Mouse (Mus musculus): Measurements from ENCODE around the gene Slfn14. TPM values are rescaled to one million over a fixed set of nuclear protein-coding genes. Genes with fewer than 3 reads are reported as not detected.
"Not testable (repeated sequence)": the region's sequence is repeated elsewhere in the genome, so short reads cannot be mapped to it uniquely, and the experiment has no call there.

Slfn14 gene
- total RNA-seq (2022) = not detected

DNA sequence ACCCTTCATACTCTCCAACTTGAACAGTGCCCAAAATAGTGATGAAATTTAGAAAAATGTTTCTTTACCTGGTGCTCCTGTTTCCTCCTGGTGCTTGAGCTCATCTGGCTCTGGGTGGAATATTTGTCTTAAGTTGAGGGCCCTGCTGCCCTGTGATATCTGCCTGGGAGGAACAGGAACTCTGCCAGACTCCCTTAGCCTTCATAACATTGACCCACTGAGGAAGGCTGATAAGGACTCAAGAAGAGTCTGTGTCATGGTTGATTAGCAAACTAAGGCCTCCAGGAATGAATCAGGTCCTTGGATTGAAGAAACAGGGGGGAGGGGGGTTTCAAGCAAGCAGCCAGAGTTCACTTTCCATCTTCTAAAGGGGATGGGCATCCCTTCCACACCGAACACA lies at the start of gene Slfn14:
Gene Slfn14, minus strand, starts transcription at position 161 of the 400 bp plus-strand sequence.
- DNase-seq (ENCODE audit: low spot score in 2 of 2) = no peak

DNA sequence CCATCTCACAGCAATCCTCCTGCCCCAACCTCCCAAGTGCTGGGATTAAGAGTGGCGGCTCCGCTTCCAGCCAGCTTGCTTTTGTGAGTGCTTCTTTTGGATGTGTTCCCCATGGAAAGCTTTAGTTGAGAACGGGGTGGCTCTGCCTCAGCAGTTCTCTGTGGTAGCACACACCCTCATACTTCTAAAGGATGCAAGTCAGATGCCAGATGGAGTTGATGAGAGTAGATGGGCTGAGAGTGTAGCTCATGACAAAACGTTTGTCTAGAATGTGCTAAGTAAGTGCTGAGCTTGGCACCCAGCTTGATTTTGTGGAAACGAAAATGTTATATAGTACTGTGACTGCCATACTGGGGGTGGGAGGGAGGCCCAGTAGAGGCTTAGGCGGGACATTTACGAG lies 49.3 kb upstream of the Slfn14 start:
- no peak for DNase-seq (ENCODE audit: low spot score in 2 of 2)

DNA sequence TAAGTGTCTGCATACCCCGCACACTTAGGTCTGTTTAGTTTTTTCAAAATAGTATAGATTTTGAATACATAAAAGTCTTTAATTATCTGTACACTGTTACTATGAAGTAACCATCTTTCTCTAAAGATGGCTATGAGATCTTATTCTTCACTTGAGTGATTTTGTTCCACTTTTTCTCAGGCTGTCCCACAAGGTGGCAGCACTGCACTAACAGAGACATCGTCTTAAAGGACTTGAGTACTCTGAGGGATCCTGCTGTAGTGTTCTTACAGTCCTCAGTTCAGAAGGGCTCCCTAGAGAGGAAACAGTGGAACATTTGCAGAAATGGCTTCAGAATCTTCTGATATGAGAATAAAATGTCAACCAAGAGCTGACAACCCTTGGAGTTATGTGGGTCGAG lies 40.9 kb upstream of the Slfn14 start:
- DNase-seq (ENCODE audit: low spot score in 2 of 2) = no peak

DNA sequence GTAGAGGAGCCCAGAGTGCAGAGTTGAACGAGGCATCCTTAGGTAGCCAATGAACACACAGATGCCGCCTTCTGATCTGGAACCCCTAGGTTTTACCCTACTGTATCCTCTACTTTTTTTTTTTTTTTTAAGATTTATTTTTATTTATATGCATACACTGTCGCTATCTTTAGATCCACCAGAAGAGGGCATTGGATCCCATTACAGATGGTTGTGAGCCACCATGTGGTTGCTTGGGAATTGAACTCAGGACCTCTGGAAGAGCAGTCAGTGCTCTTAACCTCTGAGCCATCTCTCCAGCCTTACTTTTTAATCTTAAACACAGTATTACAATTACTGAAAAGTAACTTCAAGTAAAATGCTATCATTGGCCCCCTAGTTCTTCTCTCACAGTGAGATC lies 40.2 kb upstream of the Slfn14 start:
- DNase-seq (ENCODE audit: low spot score in 2 of 2) = not testable (repeated sequence)

DNA sequence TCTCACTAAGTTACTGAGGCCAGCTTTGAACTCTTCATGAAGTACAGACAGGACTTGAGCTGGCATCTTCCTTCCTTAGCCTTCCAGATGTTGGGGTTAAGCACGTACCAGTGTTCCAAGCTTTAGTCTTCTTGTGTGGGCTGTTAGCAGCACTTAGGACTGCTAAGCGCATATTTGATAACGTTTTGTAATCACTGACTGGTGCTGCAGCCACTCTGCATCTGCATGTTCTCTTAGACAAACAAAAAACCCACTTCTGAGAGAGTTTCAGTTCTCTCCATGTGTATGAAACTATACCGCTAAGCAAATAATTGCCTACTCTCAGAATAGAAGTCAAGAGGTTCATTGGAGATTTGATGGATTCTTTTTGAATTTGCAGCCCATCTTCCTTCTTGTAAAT lies 32.5 kb upstream of the Slfn14 start:
- DNase-seq (ENCODE audit: low spot score in 2 of 2) = no peak

DNA sequence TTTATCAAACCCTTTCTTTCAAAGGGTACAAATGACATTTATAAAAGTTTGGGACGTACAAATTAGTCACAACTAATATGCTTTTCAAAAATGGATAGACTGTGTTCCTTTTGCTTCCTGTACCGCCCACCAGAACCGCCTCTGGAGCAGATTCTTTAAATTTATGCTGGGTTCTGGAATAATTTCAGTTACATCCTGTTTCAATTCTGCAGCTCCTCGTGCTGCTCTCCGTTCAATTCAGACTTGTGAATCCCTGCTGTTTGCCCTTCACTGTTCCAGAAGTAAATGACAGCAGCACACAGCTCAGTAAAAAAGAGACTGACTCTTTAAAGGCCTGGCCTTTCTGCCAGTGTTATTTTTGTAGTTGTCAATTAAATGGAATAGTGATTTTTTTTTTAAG lies 25.9 kb upstream of the Slfn14 start:
- no peak for DNase-seq (ENCODE audit: low spot score in 2 of 2)

DNA sequence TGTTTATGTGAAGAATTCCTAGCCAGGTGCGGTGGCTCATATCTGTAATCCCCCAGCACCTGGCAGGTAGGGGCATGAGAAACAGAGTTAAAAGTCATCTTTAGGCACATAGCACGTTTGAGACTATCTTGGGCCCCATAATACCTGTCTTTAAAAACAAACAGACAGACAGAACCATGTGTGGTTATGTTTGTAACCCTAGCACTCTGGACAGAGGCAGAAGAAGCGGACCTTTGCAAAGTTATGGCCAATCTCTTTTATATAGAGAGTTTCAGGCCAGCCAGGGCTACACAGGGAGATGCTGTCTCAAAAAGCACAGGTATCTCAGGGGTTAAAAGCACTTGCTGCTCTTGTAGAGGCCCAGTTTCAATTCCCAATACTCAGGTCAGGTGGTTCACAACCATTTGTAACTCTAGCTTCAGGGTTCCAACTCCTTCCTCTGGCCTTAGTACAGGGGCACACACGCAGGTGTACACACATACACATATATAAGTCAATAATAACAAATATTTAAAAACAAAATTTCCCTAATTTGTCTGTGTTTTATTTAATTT lies 20.3 kb upstream of the Slfn14 start:
- DNase-seq (ENCODE audit: low spot score in 2 of 2) = no peak

DNA sequence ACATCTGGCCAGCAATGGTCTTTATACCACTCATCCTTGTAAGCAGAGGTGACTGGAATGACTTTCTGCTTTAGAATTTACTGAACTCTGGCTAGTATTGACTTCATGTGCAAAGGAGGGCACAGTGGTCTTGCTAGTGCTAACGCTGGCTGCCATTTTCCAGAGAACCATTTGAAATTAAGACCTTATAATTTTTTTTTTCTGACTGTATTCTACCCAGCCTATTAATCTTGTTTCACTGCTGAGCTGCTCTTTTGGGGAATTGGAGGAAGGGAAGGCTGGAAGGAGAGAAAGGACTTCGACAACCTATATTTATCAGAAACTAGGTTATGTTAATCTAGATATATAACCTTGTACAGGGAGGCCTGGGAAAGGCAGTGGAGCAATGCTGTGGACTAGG lies 18.0 kb upstream of the Slfn14 start:
- DNase-seq (ENCODE audit: low spot score in 2 of 2) = no peak

DNA sequence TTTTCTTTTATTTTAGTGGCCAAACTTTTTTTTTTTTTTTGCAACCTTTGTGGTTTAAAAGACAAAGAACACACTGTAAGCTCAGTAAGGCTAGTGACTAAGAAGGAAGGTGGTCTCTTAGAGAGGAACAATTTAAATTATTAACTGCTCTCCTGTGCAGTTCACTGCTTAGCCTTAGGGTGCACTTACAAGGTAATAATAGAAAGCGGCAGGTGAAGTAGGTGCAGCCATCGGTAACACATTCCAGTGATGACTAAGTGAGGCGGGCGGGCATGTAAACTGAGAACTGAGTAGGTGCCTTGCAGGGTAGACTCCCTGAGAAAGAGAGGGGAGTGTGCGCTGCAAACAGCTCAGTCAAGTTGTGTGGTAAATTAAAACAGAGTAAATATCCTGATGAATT lies 17.2 kb upstream of the Slfn14 start:
- no peak for DNase-seq (ENCODE audit: low spot score in 2 of 2)

DNA sequence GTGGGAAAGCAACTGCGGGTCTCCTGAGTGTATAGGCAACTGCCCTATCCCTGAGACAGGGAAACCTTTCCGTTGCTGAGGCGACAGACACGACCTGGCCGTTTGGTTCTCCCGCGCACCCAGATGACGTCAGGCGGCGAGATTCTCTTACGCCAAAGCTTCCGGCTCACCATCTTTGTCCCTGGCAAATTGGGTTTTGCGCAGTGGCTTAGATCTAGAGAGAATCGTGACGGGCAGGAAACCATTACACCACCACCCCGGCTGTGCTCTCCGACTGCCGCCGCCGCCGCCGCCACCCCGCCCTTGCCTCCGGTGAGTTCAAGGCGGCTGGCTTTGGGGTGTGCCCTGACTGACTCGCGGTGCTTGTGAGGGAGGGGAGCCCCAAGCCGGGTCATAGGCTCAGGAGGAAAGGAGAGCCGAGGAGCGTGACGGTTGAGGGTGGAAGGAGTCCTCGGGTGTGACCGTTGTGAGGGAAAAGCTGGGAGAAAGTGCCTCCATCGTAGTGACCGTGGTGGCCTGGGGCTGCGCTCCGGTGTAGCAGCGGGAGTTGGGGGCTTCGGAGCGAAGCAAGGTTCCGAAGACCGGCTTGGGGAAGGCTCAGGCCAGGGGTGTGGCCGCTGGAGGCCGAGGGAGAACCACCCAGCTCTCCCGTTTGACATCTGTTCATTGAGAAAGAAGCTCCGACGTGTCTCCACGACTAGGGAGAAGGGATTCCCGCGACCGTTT lies 16.2 kb upstream of the Slfn14 start, which contains the start of gene Pex12:
Gene Pex12, minus strand, starts transcription at position 61 of the 726 bp plus-strand sequence.
- DNase-seq (ENCODE audit: low spot score in 2 of 2) = peak; percentile 80 to 84

DNA sequence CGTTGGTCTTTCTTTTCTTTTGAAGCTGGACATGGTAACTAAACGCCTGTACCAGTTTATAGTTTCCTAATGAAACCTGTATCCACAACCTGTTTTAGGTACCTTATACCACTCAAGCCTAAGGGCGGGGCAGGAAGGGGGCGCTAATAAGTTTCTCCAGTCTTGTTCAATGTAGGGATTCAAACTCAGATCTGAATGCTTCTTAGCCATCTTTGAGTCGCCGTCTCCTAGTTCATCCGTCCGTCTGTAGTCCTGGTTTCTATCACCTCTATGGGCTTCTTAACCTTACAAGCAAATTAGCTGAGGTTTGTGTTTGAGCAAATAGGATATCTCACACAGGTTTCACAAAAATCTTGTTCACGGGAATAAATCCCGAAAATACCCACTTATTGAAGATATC lies 15.6 kb upstream of the Slfn14 start:
- DNase-seq (ENCODE audit: low spot score in 2 of 2) = no peak

DNA sequence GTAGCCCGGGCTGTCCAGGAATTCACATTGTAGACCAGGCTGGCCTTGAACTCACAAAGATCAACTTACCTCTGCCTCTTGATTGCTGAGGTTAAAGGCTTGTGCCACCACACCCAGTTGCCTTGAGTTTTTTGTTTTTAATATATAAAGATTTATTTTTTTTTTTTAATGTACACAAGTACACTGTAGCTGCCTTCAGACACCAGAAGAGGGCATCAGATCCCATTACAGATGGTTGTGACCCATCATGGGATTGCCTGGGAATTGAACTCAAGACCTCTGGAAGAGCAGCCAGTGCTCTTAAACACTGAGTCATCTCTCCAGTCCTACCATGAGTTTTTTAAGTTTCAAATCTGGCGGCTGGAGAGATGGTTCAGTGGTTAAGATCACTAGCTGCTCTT lies 14.9 kb upstream of the Slfn14 start:
- DNase-seq (ENCODE audit: low spot score in 2 of 2) = no peak

DNA sequence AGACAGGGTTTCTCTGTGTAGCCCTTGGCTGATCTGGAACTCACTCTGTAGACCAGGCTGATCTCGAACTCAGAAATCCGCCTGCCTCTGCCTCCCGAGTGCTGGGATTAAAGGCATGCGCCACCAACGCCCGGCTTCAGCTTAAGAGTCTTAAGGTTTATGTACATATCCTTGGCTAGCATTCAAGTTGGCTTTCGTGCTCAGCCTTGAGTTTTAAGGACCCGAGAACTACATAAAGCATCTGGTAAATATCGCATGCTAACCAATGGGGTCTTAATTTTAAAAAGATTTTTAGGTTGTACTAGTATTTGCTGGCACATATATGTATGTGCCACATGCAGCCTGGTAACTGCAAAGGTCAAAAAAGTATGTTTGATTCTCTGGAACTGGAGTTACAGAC lies 13.2 kb upstream of the Slfn14 start:
- no peak for DNase-seq (ENCODE audit: low spot score in 2 of 2)

DNA sequence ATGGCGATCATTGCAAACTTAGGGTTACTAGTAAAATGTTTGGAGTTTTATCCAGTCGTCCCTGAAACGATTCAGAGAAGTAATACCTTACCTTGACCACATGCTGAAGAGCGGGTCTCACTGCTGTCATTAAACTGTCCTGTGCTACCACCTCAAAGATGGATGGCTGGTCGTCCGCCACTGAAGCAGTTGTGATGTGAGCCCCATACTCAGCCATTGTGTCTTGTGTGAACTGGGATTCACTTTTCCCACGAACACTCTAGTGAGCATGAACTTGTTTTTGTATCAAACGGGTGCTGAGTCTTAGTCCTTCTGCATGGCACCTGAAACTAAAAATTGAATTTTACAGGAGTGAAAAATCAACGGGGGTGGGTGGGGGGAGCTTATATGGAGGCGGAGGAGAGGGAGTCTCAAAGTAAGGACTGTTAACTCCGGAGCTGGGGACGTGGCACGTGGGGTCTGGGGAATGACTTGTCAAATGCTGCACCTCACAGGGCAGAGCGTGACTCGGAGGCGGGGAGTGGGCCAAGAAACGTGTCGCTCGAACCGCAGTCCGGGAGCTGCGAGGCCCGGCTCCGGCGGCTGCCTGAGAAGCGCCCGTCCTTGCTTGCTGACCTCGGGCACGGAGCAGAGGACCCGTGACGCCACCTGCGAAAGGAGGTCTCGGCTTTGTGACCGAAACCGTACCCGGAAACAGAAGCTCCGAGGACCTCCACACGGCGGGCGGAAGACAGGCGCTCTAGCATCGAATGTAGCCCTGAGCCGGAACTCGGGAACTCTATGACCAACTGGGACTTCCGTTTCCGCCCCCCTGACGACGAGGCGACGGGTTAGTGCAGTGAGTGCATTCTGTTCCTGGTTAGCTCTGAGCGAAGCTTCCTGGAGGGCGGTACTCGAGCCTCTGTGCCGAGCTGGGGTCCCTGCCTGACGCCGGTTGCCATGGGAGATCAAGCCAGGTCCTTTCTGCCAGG lies 12.0 kb upstream of the Slfn14 start, which contains the start of gene Ap2b1:
Gene Ap2b1, plus strand, starts transcription at position 800 of the 971 bp plus-strand sequence.
- DNase-seq (ENCODE audit: low spot score in 2 of 2) = peak; percentile 86 to 91

DNA sequence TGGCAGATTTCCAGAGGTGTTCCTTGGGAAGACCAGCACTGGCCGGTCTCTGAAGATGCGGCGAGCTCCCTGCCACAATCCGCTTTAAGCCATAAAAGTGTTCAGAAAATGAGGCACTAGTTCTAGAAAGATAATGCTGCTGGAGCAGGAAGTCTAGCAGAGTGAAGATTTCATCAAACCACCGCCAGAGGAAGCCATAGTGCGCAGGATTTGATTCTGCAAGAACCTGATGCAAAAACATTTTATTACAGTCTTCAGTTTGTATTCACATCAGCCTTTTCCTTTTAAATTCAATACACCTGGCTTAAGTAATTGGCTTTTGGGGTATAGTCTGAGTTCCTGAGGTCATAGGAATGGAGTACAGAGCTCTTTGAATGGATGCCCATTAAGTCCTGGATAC lies 11.3 kb upstream of the Slfn14 start:
- no peak for DNase-seq (ENCODE audit: low spot score in 2 of 2)

DNA sequence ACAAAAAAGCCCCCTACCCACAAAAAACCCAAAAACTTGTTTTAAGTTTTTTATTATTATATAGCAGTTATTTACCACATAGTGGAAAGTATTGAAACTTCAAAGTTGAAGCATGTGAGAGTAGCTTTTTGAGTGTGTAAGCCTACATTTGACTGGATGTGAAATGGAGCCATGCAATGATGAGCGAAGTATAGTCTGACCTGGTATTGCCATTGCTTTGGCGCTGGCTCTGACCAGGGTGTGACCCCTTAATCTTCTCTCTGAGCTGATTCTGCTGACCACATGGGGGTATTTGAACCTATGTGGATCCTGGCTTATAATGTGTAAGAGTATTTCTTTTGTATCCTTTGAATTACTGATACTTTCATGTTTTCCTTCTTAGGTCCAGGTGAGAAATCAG lies 7.6 kb upstream of the Slfn14 start:
- DNase-seq (ENCODE audit: low spot score in 2 of 2) = no peak

DNA sequence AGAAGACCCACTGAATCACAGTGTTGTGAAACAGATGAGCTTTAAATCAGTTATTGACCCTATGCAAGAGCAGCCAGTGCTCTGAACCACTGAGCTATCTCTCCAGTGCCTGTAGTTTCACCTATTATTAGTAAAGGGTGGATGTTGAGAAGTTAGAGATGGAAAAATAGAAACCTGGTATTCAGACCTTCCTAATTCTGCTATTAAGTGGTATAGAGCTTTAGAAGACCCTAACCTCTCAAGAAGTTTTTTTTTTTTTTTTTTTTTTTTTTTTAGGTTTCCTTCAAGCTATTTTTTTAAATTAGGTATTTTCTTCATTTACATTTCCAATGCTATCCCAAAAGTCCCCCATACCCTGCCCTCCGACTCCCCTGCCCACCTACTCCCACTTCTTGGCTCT lies 6.7 kb upstream of the Slfn14 start:
- DNase-seq (ENCODE audit: low spot score in 2 of 2) = no peak

DNA sequence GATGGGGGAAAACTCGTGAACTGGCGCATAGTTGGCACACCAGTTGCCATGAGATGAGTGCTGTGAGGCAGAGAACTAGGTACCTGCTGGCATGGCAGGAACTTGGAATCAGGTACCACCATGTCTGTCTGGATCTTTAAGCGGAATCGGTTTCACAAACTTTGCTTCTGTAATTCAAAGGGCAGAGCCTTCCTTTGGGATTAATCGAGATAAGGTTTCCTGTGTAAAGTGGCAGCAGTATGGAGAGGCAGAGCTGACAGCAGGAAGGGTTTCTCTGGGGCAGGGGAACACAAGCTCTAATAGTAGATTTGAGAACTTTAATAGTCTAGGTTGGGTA lies 5.7 kb upstream of the Slfn14 start:
- no peak for DNase-seq (ENCODE audit: low spot score in 2 of 2)

DNA sequence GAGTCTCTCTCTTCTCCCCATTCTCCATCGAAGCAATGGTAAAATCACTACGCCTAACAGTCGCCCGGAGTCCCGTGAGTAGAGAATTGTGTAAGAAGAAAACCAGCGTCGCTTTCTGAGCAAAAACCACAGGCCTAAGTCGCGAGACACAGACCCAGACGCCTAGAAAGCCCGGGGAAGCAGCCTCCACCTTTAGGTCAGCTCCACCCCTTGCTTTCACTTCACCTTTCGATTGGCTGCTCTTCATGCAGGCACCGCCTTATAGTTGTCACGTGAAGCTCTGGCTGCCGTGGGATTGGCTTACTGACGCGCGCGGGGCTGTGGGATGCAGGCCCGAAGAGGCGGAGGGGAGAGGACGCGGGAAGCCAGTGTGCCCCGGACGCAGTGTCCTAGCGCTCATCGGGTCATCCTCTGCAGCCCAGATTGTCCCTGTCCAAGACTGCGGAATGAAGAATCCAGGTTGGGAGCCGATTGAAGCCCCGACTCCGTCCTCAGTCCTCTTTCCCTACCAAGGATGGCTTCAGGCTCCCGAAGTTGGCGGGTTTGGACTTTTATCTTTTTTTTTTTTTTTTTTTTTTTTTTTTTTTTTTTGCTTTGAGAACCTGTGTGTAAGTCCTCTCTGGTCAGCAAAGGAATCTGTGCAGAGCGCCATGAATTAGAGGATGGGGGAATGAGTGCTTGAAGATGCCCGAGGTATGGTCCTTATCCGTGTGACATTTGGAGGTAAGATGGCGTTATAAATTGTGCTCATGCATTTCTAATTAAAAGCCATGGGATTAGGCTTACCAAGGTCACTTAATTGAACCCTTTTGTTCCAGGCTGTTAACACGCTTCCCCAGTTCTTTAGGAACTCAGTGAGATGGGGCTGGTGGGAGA lies 5.1 kb upstream of the Slfn14 start:
- peak; percentile 88 to 94 for DNase-seq (ENCODE audit: low spot score in 2 of 2)

DNA sequence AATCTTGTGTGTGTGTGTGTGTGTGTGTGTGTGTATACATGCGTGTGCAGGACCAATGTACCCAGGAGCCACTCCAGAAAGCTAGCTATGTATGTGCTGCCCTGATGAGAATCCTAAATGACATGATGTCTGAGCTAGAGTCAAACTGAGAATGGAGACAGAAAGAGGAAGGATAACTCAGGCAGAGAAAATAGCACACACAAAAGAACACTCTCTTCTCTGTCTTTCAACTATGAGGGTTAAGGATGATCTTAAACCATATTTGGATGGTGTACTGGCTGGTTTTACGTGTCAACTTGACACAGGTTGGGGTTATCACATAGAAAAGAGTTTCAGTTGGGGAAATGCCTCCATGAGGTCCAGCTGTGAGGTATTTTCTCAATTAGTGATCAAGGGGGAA lies 3.1 kb upstream of the Slfn14 start:
- DNase-seq (ENCODE audit: low spot score in 2 of 2) = no peak

DNA sequence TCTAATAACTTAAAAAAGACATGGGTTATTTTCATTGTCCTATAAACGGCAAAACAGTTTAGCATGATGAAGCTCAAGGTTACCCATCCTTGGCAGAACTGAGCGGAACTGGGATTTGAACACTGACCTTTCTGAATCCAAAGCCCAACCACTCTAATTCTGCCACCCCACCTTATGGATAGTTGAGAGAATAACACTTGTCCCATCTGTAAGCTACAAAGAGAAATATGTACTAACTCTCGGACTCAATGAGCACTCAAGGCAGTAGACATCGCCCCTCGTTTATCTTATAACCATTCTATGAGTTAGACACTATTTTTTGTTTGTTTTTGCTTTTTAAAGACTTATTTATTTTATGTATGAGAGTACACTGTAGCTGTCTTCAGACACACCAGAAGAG lies 2.5 kb upstream of the Slfn14 start:
- DNase-seq (ENCODE audit: low spot score in 2 of 2) = no peak
